ENCODE assay signal across 8 mouse cellular contexts in genomic region chr3:90388192-90388591, GRCm38 (mm10). TPM values are rescaled to one million over a fixed set of nuclear protein-coding genes. Genes with fewer than 3 reads are reported as not detected.
DNase-seq lines count a peak whose midpoint lies in the region; ATAC-seq lines count a peak whose summit lies in the region.

No protein-coding gene starts in this region.

- peak overlapping the region; percentile 61 for H3K4me3 ChIP-seq in lung, embryonic 15.5 days
- H3K4me3 ChIP-seq in limb, embryonic 11.5 days (ENCODE audit: low read depth, low read length): peak overlapping the region; percentile 63
- H3K4me3 ChIP-seq in stomach, embryonic 15.5 days (replicated peaks): peak overlapping the region; percentile 67; the same call in 1 of the 2 replicates

- H3K9ac ChIP-seq in lung, embryonic 15.5 days: no peak overlapping the region; the same call in 1 of the 2 replicates
- H3K9ac ChIP-seq in limb, embryonic 11.5 days (ENCODE audit: low read length): peak overlapping the region; percentile 12; the same call in 1 of the 2 replicates
- H3K9ac ChIP-seq in stomach, embryonic 15.5 days: 0 out of 2 replicates have a peak overlapping the region, but pooled peaks have one; percentile 58

- peak; percentile 46 to 80 for DNase-seq in adrenal gland, adult (ENCODE audit: inconsistent age in 2 of 2, low spot score in 1 of 2)
- DNase-seq in adrenal gland, postnatal 25 days: no peak
- no peak for DNase-seq in lung, postnatal 14 days
- no peak for DNase-seq in limb, embryonic 11.5 days (ENCODE audit: low spot score)
- DNase-seq in gastrocnemius, adult 8-10 months (ENCODE audit: low spot score in 2 of 2): no peak
- DNase-seq in cerebellum, adult 11-12 months: no peak

- no peak for ATAC-seq in lung, embryonic 15.5 days (ENCODE audit: borderline replicate concordance, extremely low read depth, low FRiP score, low TSS enrichment)
- no peak for ATAC-seq in limb, embryonic 11.5 days (ENCODE audit: insufficient number of reproducible peaks, low FRiP score, low TSS enrichment, low read depth)
- ATAC-seq in stomach, embryonic 15.5 days (ENCODE audit: insufficient read depth, low FRiP score, low read depth): no peak

- H3K9me3 ChIP-seq in lung, embryonic 15.5 days: no peaks in the 10 kb centered on the region
- no peaks in the 10 kb centered on the region for H3K9me3 ChIP-seq in limb, embryonic 11.5 days (ENCODE audit: control insufficient read depth, low read length)
- H3K9me3 ChIP-seq in stomach, embryonic 15.5 days: no peaks in the 10 kb centered on the region

- H3K36me3 ChIP-seq in lung, embryonic 15.5 days: peaks cover 29% of the 10 kb centered on the region; the same call in 1 of the 2 replicates
- peaks cover 22% of the 10 kb centered on the region for H3K36me3 ChIP-seq in limb, embryonic 11.5 days (ENCODE audit: control insufficient read depth, insufficient read depth, low read length)
- H3K36me3 ChIP-seq in stomach, embryonic 15.5 days: peaks cover 13% of the 10 kb centered on the region

- H3K4me1 ChIP-seq in lung, embryonic 15.5 days: peaks cover 48% of the 10 kb centered on the region
- peaks cover 29% of the 10 kb centered on the region for H3K4me1 ChIP-seq in limb, embryonic 11.5 days (ENCODE audit: control insufficient read depth, insufficient read depth, low read length)
- peaks cover 36% of the 10 kb centered on the region for H3K4me1 ChIP-seq in stomach, embryonic 15.5 days

- WGBS in lung, embryonic 15.5 days: 77% methylated on average over 4 of the region's 4 CpGs
- WGBS in limb, embryonic 11.5 days: 84% methylated on average over 4 of the region's 4 CpGs
- WGBS in stomach, embryonic 15.5 days: 83% methylated on average over 4 of the region's 4 CpGs

- no peak overlapping the region for H3K27ac ChIP-seq in lung, embryonic 15.5 days
- H3K27ac ChIP-seq in limb, embryonic 11.5 days (replicated peaks; ENCODE audit: low read depth, low read length): no peak overlapping the region
- no peak overlapping the region for H3K27ac ChIP-seq in stomach, embryonic 15.5 days

- peak overlapping the region; percentile 95 for H3K4me2 ChIP-seq in lung, embryonic 15.5 days
- H3K4me2 ChIP-seq in limb, embryonic 11.5 days (ENCODE audit: low read depth, severe bottlenecking): peak overlapping the region; percentile 69
- H3K4me2 ChIP-seq in stomach, embryonic 15.5 days: peak overlapping the region; percentile 98

- no peaks in the 10 kb centered on the region for H3K27me3 ChIP-seq in lung, embryonic 15.5 days
- H3K27me3 ChIP-seq in limb, embryonic 11.5 days (ENCODE audit: control insufficient read depth, insufficient read depth, low read length): no peaks in the 10 kb centered on the region
- no peaks in the 10 kb centered on the region for H3K27me3 ChIP-seq in stomach, embryonic 15.5 days (replicated peaks)

RNA-seq across cellular contexts. Expression of gene Slc27a3, which starts 1.5 kb away (rescaled TPM):
- 130 and 146 TPM in 2 replicates for total RNA-seq in adrenal gland, postnatal 25 days (2021)
- polyA plus RNA-seq in lung, embryonic 15.5 days (2015; fragmentation: Nextera tagmentation; extraction: Ambion mirVana): 25.7 and 25.8 TPM in 2 replicates
- 24.0 and 28.7 TPM in 2 replicates for polyA plus RNA-seq in limb, embryonic 11.5 days (2014; fragmentation: Nextera tagmentation; extraction: Ambion mirVana)
- 14.5 and 16.1 TPM in 2 replicates for polyA plus RNA-seq in stomach, embryonic 15.5 days (2015; fragmentation: Nextera tagmentation; extraction: Ambion mirVana)
- 1 to 10 TPM in 2 of 4 experiments, under 1 TPM in 2; 0.65 to 1.1 (median 0.96) TPM for total RNA-seq in gastrocnemius, adult 8-10 months (2022)

RNA-seq across cellular contexts. Expression of gene Ints3, which starts 45.2 kb away (rescaled TPM):
- total RNA-seq in adrenal gland, postnatal 25 days (2021): 91.2 and 92.3 TPM in 2 replicates
- polyA plus RNA-seq in lung, embryonic 15.5 days (2015; fragmentation: Nextera tagmentation; extraction: Ambion mirVana): 30.8 and 33.3 TPM in 2 replicates
- 47.2 and 56.7 TPM in 2 replicates for polyA plus RNA-seq in limb, embryonic 11.5 days (2014; fragmentation: Nextera tagmentation; extraction: Ambion mirVana)
- polyA plus RNA-seq in stomach, embryonic 15.5 days (2015; fragmentation: Nextera tagmentation; extraction: Ambion mirVana): 27.0 and 29.2 TPM in 2 replicates
- 10 to 100 TPM; 14.0 to 16.8 (median 14.8) TPM for total RNA-seq in gastrocnemius, adult 8-10 months (2022)

Comparison
In these comparisons a context has a peak if more than half of its experiments do, and no peak if none do; other contexts are left out.
1. DNase-seq: peak in adrenal gland, adult (2 of 2); none in adrenal gland, postnatal 25 days (single experiment), lung, postnatal 14 days (single experiment), limb, embryonic 11.5 days (single experiment), gastrocnemius, adult 8-10 months (0 of 2) and cerebellum, adult 11-12 months (single experiment).
2. Peak in every context shown above with its lines, with median percentiles within 50 percentile points of each other: H3K4me2 ChIP-seq and H3K4me3 ChIP-seq.